Mouse (Mus musculus) liver, embryonic 14.5 days (tissue): ENCODE measurements around the gene Rabgap1l. TPM values are rescaled to one million over a fixed set of nuclear protein-coding genes. Genes with fewer than 3 reads are reported as not detected.
A peak's percentile ranks its signal among the peaks of the same experiment; 100 is the strongest.

Source experiments
- ATAC-seq: fragments of 200-750 bp; cut with Nextera tagmentation; 2 replicates; pipeline ENCODE4 v1.8.0; 2017; ENCODE audit warnings: moderate number of reproducible peaks, mild to moderate bottlenecking, moderate library complexity; ENCODE audit not compliant: insufficient read depth
- DNase-seq, 3 experiments: peaks; one replicate each; pipeline ENCODE4 v3.0.0-alpha.2; 2012 to 2013; ENCODE audit warnings: low read depth in 3 of 3, low spot score in 3 of 3
- H3K27ac ChIP-seq: fragments of 300-500 bp; sonication (generic); 2 replicates; pipeline ENCODE4 v1.5.1; 2014; ENCODE audit warnings: moderate library complexity, mild to moderate bottlenecking, control low read depth, inconsistent platforms
- H3K27me3 ChIP-seq: fragments of 300-500 bp; sonication (generic); 2 replicates; pipeline ENCODE4 v1.6.1; 2014; ENCODE audit warnings: mild to moderate bottlenecking, low read length, moderate library complexity; ENCODE audit not compliant: control insufficient read depth, insufficient read depth
- H3K36me3 ChIP-seq: fragments of 300-500 bp; sonication (generic); replicated peaks from 2 replicates; pipeline ENCODE4 v1.6.1; 2014; ENCODE audit warnings: low read depth; ENCODE audit not compliant: control insufficient read depth, insufficient read depth
- H3K4me1 ChIP-seq, 2 experiments: fragments of 200-500 bp in 1 of 2; fragments of 300-500 bp in 1 of 2; sonication (generic) in 1 of 2; replicated peaks; 2 replicates each; pipeline ENCODE4 v1.6.1; 2012 to 2014; ENCODE audit warnings: antibody characterized with exemption in 1 of 2, inconsistent platforms in 1 of 2, low read length in 1 of 2; ENCODE audit not compliant: control insufficient read depth in 2 of 2, insufficient read depth in 2 of 2
- H3K4me2 ChIP-seq: fragments of 300-500 bp; sonication (generic); 2 replicates; pipeline ENCODE4 v1.6.1; 2014; ENCODE audit warnings: low read depth, mild to moderate bottlenecking, control low read depth, moderate library complexity
- H3K4me3 ChIP-seq, 2 experiments: fragments of 200-500 bp in 1 of 2; fragments of 300-500 bp in 1 of 2; sonication (generic) in 1 of 2; 2 replicates each; pipeline ENCODE4 v1.5.1; 2012 to 2014; ENCODE audit warnings: low read depth in 2 of 2, low read length in 2 of 2, mild to moderate bottlenecking in 2 of 2, control low read depth in 1 of 2, inconsistent platforms in 1 of 2, moderate library complexity in 1 of 2; ENCODE audit not compliant: insufficient read depth in 1 of 2
- H3K9ac ChIP-seq: fragments of 300-500 bp; sonication (generic); replicated peaks from 2 replicates; pipeline ENCODE4 v1.6.1; 2014; ENCODE audit warnings: mild to moderate bottlenecking, control low read depth, moderate library complexity
- H3K9me3 ChIP-seq: fragments of 300-500 bp; sonication (generic); 2 replicates; pipeline ENCODE4 v1.6.1; 2016; ENCODE audit warnings: low read length, mixed read lengths; ENCODE audit not compliant: control insufficient read depth
- CTCF ChIP-seq: IDR thresholded peaks from 2 replicates; pipeline ENCODE4 v1.5.1; 2016; ENCODE audit warnings: antibody characterized with exemption, low read depth, control low read depth
- EP300 ChIP-seq: IDR thresholded peaks from 2 replicates; pipeline ENCODE4 v1.6.1; 2016; ENCODE audit warnings: antibody characterized with exemption, low read depth
- WGBS: fragments of 180-500 bp; shearing (Covaris S2); extraction: QIAGEN DNeasy Blood & Tissue Kit; methylation state at CpG from one replicate; pipeline ENCODE4 v1.1.7; 2014; ENCODE audit not compliant: insufficient replicate concordance; 5-methylcytosine and 5-hydroxymethylcytosine counted together
- polyA plus RNA-seq, 2 experiments: library from polyadenylated mRNA; depleted of rRNA in 1 of 2; stranded (reverse) in 1 of 2; unstranded in 1 of 2; fragments of >200 nt; fragmentation: Nextera tagmentation in 1 of 2; extraction: Ambion mirVana in 1 of 2; gene quantifications; 2 replicates each; pipeline versions ENCODE4 v1.2.1 to v1.2.3; 2012 to 2014

Gene Rabgap1l
- polyA plus RNA-seq, 2 experiments, result 18.7 to 27.5 TPM

- Histone ChIP-seq H3K27ac (no peak overlapping the region), H3K4me3 (peak overlapping the region in 1 of 2 experiments; percentile 25; a peak in 2 of 4 replicates), H3K9ac (no peak overlapping the region), H3K4me2 (peak overlapping the region; percentile 53), H3K27me3 (no peaks in the 10 kb centered on the region), H3K9me3 (no peaks in the 10 kb centered on the region), H3K4me1 (peaks cover 15 to 38% of the 10 kb centered on the region in 2 experiments), H3K36me3 (no peaks in the 10 kb centered on the region)
- 21% methylated on average over 7 of the region's 7 CpGs for WGBS
- ATAC-seq (no peak), DNase-seq (no peak)
- TF ChIP-seq CTCF, result no peak; the same call in 1 of the 2 replicates
- no peak for TF ChIP-seq EP300
Observed at GRCm38 (mm10) chr1:160308996-160309395, 484.0 kb downstream of the Rabgap1l start.

GRCm38 (mm10) chr1:160308498-160308897 lies 484.5 kb downstream of the Rabgap1l start:
- TF ChIP-seq CTCF (no peak), EP300 (no peak)
- ATAC-seq (no peak), DNase-seq (no peak)
- WGBS, result 50% methylated on average over 7 of the region's 7 CpGs
- Histone ChIP-seq H3K9ac (0 out of 2 replicates have a peak overlapping the region, but pooled peaks have one; percentile 10), H3K9me3 (no peaks in the 10 kb centered on the region), H3K36me3 (no peaks in the 10 kb centered on the region), H3K27ac (no peak overlapping the region), H3K27me3 (no peaks in the 10 kb centered on the region), H3K4me3 (peak overlapping the region in 1 of 2 experiments; percentile 25; a peak in 2 of 4 replicates), H3K4me1 (peaks cover 15 to 41% of the 10 kb centered on the region in 2 experiments), H3K4me2 (peak overlapping the region; percentile 53)

GRCm38 (mm10) chr1:160306866-160307616 lies 486.0 kb downstream of the Rabgap1l start:
- peaks cover 21 to 53% of the 10 kb centered on the region in 2 experiments for H3K4me1 ChIP-seq
- no peaks in the 10 kb centered on the region for H3K27me3 ChIP-seq
- DNase-seq (peak in 2 of 3 experiments; percentile 46 to 47), ATAC-seq (peak; percentile 75)
- H3K9me3 ChIP-seq, result no peaks in the 10 kb centered on the region
- H3K4me2 ChIP-seq, result peak overlapping the region; percentile 67
- WGBS, result 21% methylated on average over 10 of the region's 10 CpGs
- H3K4me3 ChIP-seq, result peak overlapping the region; percentile 37 to 39
- peak overlapping the region; percentile 52 for H3K9ac ChIP-seq
- H3K27ac ChIP-seq, result peak overlapping the region; percentile 68
- H3K36me3 ChIP-seq, result no peaks in the 10 kb centered on the region
- TF ChIP-seq EP300 (peak; percentile 38; the same call in 1 of the 2 replicates), CTCF (no peak)

GRCm38 (mm10) chr1:160306336-160306735 lies 486.7 kb downstream of the Rabgap1l start:
- no peaks in the 10 kb centered on the region for H3K9me3 ChIP-seq
- H3K36me3 ChIP-seq, result no peaks in the 10 kb centered on the region
- ATAC-seq, result peak; percentile 38; the same call in 1 of the 2 replicates
- DNase-seq, result no peak
- H3K4me3 ChIP-seq, result peak overlapping the region; percentile 32 to 37
- H3K9ac ChIP-seq, result no peak overlapping the region
- WGBS, result 12% methylated on average over 6 of the region's 6 CpGs
- no peak overlapping the region; the same call in 1 of the 2 replicates for H3K27ac ChIP-seq
- TF ChIP-seq CTCF (no peak), EP300 (no peak)
- peaks cover 21 to 57% of the 10 kb centered on the region in 2 experiments for H3K4me1 ChIP-seq
- peak overlapping the region; percentile 67 for H3K4me2 ChIP-seq
- no peaks in the 10 kb centered on the region for H3K27me3 ChIP-seq

- ATAC-seq, result no peak
- Histone ChIP-seq H3K9me3 (no peaks in the 10 kb centered on the region), H3K4me2 (peak overlapping the region; percentile 67), H3K27ac (no peak overlapping the region), H3K27me3 (no peaks in the 10 kb centered on the region), H3K36me3 (no peaks in the 10 kb centered on the region), H3K9ac (no peak overlapping the region), H3K4me3 (no peak overlapping the region), H3K4me1 (peaks cover 21 to 60% of the 10 kb centered on the region in 2 experiments)
- WGBS, result 10% methylated on average over 1 of the region's 1 CpGs
- DNase-seq, result no peak
- TF ChIP-seq CTCF (no peak), EP300 (no peak)
Observed at GRCm38 (mm10) chr1:160305826-160306225, 487.2 kb downstream of the Rabgap1l start.
